Mouse (Mus musculus) embryonic fibroblast, embryonic 13.5 days (primary cell): ENCODE measurements at regions not wholly inside any gene's neighbourhood (a gene's known extent, or its start where the extent isn't known, plus 50 kb on each side); places are given as distances from the start of the nearest gene placed in this dataset.

Experiments
- CTCF ChIP-seq: IDR thresholded peaks from 2 replicates; pipeline ENCODE4 v1.5.1; 2011; ENCODE audit warnings: mild to moderate bottlenecking, control low read depth, low read length, moderate library complexity, borderline replicate concordance; ENCODE audit not compliant: insufficient read depth
- POLR2A ChIP-seq: IDR thresholded peaks from 2 replicates; pipeline ENCODE4 v1.6.1; 2011; ENCODE audit warnings: low read depth, mild to moderate bottlenecking, control low read depth, low read length, moderate library complexity

DNA sequence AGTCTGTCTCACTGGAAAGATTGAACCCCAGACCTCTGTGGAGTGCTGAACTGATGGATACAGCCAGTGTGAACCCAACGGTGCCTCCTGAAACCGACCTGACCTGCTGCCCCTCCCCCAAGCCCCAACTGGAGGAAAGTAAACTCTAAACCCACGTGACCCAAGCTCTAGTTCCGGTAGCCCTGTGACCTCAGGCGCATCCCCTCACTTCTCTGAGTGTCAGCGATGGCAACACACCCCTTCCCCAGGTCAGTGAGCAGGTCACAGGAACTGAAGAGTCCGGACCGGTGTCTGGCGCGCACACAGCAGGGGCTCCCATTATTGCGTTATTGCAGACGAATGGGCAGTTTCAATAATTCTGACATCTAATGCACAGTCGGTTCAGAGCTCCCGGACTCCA lies 131.5 kb downstream of the Kif26a start:
- no peak for TF ChIP-seq CTCF
- no peak for TF ChIP-seq POLR2A
